Mouse (Mus musculus): ENCODE measurements around the gene Golgb1. TPM values are rescaled to one million over a fixed set of nuclear protein-coding genes. Genes with fewer than 3 reads are reported as not detected.

Gene Golgb1
- polyA plus RNA-seq, 1 experiment from 2014 or later: 72.0 TPM

GRCm38 (mm10) chr16:36979127-36979526, 104.2 kb downstream of the Golgb1 start:
- 92% methylated on average over 2 of the region's 2 CpGs for WGBS
- H3K4me1 ChIP-seq: no peaks in the 10 kb centered on the region
- no peaks in the 10 kb centered on the region for H3K27me3 ChIP-seq (ENCODE audit: low read depth, poor library complexity, severe bottlenecking)
- H3K9me3 ChIP-seq (replicated peaks): no peaks in the 10 kb centered on the region
- no peak overlapping the region for H3K4me3 ChIP-seq
- H3K27ac ChIP-seq: no peak overlapping the region
- H3K36me3 ChIP-seq: no peaks in the 10 kb centered on the region
- no peak for DNase-seq (ENCODE audit: low spot score)

Other genes with a start within 250 kb of the Golgb1 start
- gene Cd86, start 209.1 kb upstream of the Golgb1 start, polyA plus RNA-seq (2016; fragmentation: Nextera tagmentation; extraction: Ambion mirVana): 0.30 and 0.55 TPM in 2 replicates
- 0.36 and 0.71 TPM in 2 replicates for gene Ildr1, start 181.2 kb upstream of the Golgb1 start, polyA plus RNA-seq (2016; fragmentation: Nextera tagmentation; extraction: Ambion mirVana)
- 1.8 and 3.8 TPM in 2 replicates for gene Slc15a2, start 90.2 kb upstream of the Golgb1 start, polyA plus RNA-seq (2016; fragmentation: Nextera tagmentation; extraction: Ambion mirVana)
- 63.3 and 77.9 TPM in 2 replicates for gene Iqcb1, start 46.8 kb upstream of the Golgb1 start, polyA plus RNA-seq (2016; fragmentation: Nextera tagmentation; extraction: Ambion mirVana)
- 1.1 and 1.7 TPM in 2 replicates for gene Eaf2, start 137 bp upstream of the Golgb1 start, polyA plus RNA-seq (2016; fragmentation: Nextera tagmentation; extraction: Ambion mirVana)
- 2.0 and 2.3 TPM in 2 replicates for gene Hcls1, start 59.8 kb downstream of the Golgb1 start, polyA plus RNA-seq (2016; fragmentation: Nextera tagmentation; extraction: Ambion mirVana)
- 0.28 and 0.78 TPM in 2 replicates for gene Fbxo40, start 115.3 kb downstream of the Golgb1 start, polyA plus RNA-seq (2016; fragmentation: Nextera tagmentation; extraction: Ambion mirVana)
- 16.0 and 16.5 TPM in 2 replicates for gene Polq, start 136.6 kb downstream of the Golgb1 start, polyA plus RNA-seq (2016; fragmentation: Nextera tagmentation; extraction: Ambion mirVana)

Measured in limb, embryonic 10.5 days (tissue).